Mouse (Mus musculus): ENCODE results near the gene Gm20538. TPM values are rescaled to one million over a fixed set of nuclear protein-coding genes. Genes with fewer than 3 reads are reported as not detected.

The Gm20538 gene
- polyA plus RNA-seq, 1 experiment from 2014 or later, result not detected

- 82% methylated on average over 4 of the region's 4 CpGs for WGBS
- H3K4me1 ChIP-seq, result no peaks in the 10 kb centered on the region
- no peaks in the 10 kb centered on the region for H3K36me3 ChIP-seq
- H3K27me3 ChIP-seq (replicated peaks), result peaks cover 20% of the 10 kb centered on the region
- no peak overlapping the region for H3K4me2 ChIP-seq (replicated peaks)
- no peak overlapping the region for H3K4me3 ChIP-seq
- H3K27ac ChIP-seq, result no peak overlapping the region
- no peak for ATAC-seq (ENCODE audit: low FRiP score, low read depth)
- H3K9me3 ChIP-seq, result no peaks in the 10 kb centered on the region
- H3K9ac ChIP-seq, result no peak overlapping the region
Measured at GRCm38 (mm10) chr19:44502741-44503140, 49.9 kb downstream of the Gm20538 start.

DNA sequence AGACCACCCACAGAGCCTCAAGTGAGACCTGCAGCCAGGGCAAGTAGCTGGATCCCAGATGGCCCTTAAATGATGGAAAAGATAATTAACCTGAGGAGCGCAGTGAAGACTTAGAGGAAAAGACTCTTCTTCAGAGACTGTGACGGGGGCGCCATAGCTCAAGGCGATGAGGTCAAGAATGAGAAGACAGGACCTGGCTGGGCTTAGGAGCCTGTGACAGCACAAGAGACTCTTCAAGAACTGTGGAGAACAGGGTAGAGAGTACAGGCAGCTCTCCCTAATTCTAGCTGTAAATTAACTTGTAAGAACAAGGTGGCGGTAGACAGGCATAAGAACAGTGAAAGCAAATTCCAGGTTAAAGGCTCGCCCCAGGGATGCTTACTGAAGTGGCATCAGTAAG, 50.7 kb downstream of the Gm20538 start:
- no peak for ATAC-seq (ENCODE audit: low FRiP score, low read depth)
- Histone ChIP-seq H3K9ac (no peak overlapping the region), H3K36me3 (no peaks in the 10 kb centered on the region), H3K4me1 (no peaks in the 10 kb centered on the region), H3K4me3 (no peak overlapping the region), H3K27me3 (replicated peaks) (peaks cover 20% of the 10 kb centered on the region), H3K4me2 (replicated peaks) (no peak overlapping the region), H3K27ac (no peak overlapping the region), H3K9me3 (no peaks in the 10 kb centered on the region)
- WGBS, result 81% methylated on average over 6 of the region's 6 CpGs

- Histone ChIP-seq H3K9ac (no peak overlapping the region), H3K27ac (no peak overlapping the region), H3K4me1 (no peaks in the 10 kb centered on the region), H3K27me3 (replicated peaks) (peaks cover 20% of the 10 kb centered on the region; the same call in 1 of the 2 replicates), H3K4me3 (no peak overlapping the region), H3K4me2 (replicated peaks) (no peak overlapping the region), H3K9me3 (no peaks in the 10 kb centered on the region), H3K36me3 (no peaks in the 10 kb centered on the region)
- WGBS, result 39% methylated on average over 5 of the region's 5 CpGs
- ATAC-seq (ENCODE audit: low FRiP score, low read depth), result no peak
Measured at GRCm38 (mm10) chr19:44500240-44500639, 52.4 kb downstream of the Gm20538 start.

GRCm38 (mm10) chr19:44498936-44499335, 53.7 kb downstream of the Gm20538 start:
- no peak for ATAC-seq (ENCODE audit: low FRiP score, low read depth)
- 59% methylated on average over 6 of the region's 6 CpGs for WGBS
- no peak overlapping the region for H3K9ac ChIP-seq
- peaks cover 22% of the 10 kb centered on the region; the same call in 1 of the 2 replicates for H3K27me3 ChIP-seq (replicated peaks)
- no peak overlapping the region for H3K4me3 ChIP-seq
- H3K36me3 ChIP-seq, result no peaks in the 10 kb centered on the region
- H3K9me3 ChIP-seq, result no peaks in the 10 kb centered on the region
- no peak overlapping the region for H3K4me2 ChIP-seq (replicated peaks)
- H3K27ac ChIP-seq, result no peak overlapping the region
- no peaks in the 10 kb centered on the region for H3K4me1 ChIP-seq

DNA sequence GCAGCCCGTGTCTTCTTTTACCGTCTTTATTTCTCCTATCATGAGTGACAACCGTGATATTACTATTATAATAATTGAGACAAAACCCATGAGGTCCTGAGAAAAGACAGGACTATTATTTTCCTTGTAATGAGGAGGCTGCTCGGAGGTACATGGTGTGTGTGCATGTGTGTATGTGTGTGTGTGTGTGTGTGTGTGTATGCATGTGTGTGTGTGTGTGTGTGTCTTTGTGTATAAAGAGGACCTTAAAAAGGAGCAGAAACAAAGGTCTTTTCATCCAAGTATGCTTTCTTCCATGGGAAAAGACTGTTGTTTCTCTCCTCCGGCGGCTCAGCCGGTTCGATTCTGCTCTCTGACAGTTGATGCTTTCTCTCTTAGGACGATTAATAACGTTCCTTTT, 55.7 kb downstream of the Gm20538 start:
- ATAC-seq (ENCODE audit: low FRiP score, low read depth), result no peak
- H3K27me3 ChIP-seq (replicated peaks), result peaks cover 22% of the 10 kb centered on the region; the same call in 1 of the 2 replicates
- no peaks in the 10 kb centered on the region for H3K9me3 ChIP-seq
- H3K36me3 ChIP-seq, result no peaks in the 10 kb centered on the region
- H3K27ac ChIP-seq, result no peak overlapping the region
- H3K4me3 ChIP-seq, result no peak overlapping the region
- no peaks in the 10 kb centered on the region for H3K4me1 ChIP-seq
- H3K4me2 ChIP-seq (replicated peaks), result no peak overlapping the region
- WGBS, result 32% methylated on average over 10 of the region's 10 CpGs
- no peak overlapping the region for H3K9ac ChIP-seq

DNA sequence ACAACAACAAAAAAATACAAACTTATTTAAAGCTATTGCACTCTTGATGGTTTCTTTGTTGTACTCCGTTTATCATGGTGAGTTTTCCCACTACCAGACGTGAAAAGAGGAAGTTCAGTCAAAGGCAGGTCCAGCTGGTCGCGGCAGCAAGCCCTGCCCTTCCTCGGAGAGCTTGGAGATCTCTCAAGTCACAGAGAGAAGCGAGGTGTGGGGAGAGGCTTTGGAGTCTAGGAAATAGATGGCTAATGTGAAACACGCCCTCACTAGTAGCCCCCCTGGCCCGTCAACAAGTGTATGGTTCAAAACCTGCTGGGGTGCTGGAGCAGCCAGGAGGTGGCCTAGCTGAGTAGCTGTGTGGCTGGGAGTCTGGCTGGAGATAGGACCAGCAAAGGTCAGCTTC, 56.1 kb downstream of the Gm20538 start:
- no peaks in the 10 kb centered on the region for H3K4me1 ChIP-seq
- H3K9me3 ChIP-seq, result no peaks in the 10 kb centered on the region
- H3K9ac ChIP-seq, result no peak overlapping the region
- H3K4me3 ChIP-seq, result no peak overlapping the region
- no peak overlapping the region for H3K4me2 ChIP-seq (replicated peaks)
- H3K27ac ChIP-seq, result no peak overlapping the region
- ATAC-seq (ENCODE audit: low FRiP score, low read depth), result no peak
- WGBS, result 43% methylated on average over 8 of the region's 8 CpGs
- no peaks in the 10 kb centered on the region for H3K36me3 ChIP-seq
- H3K27me3 ChIP-seq (replicated peaks), result peaks cover 19% of the 10 kb centered on the region; the same call in 1 of the 2 replicates

Other genes with a start within 250 kb of the Gm20538 start
- 0.05 and 0.08 TPM in 2 replicates for gene Scd4, start 219.7 kb downstream of the Gm20538 start, polyA plus RNA-seq (2016; fragmentation: Nextera tagmentation; extraction: Ambion mirVana)
- gene Scd1, start 145.0 kb downstream of the Gm20538 start, polyA plus RNA-seq (2016; fragmentation: Nextera tagmentation; extraction: Ambion mirVana), result 8.0 and 8.8 TPM in 2 replicates
- gene Wnt8b, start 59.4 kb downstream of the Gm20538 start, polyA plus RNA-seq (2016; fragmentation: Nextera tagmentation; extraction: Ambion mirVana), result 1.5 and 1.9 TPM in 2 replicates
- 0.40 and 0.43 TPM in 2 replicates for gene Sec31b, start 7.0 kb downstream of the Gm20538 start, polyA plus RNA-seq (2016; fragmentation: Nextera tagmentation; extraction: Ambion mirVana)
- 546 TPM in 2 replicates for gene Ndufb8, start 2.6 kb upstream of the Gm20538 start, polyA plus RNA-seq (2016; fragmentation: Nextera tagmentation; extraction: Ambion mirVana)
- 36.2 and 38.0 TPM in 2 replicates for gene Hif1an, start 10.0 kb upstream of the Gm20538 start, polyA plus RNA-seq (2016; fragmentation: Nextera tagmentation; extraction: Ambion mirVana)
- gene Pax2, start 203.2 kb upstream of the Gm20538 start, polyA plus RNA-seq (2016; fragmentation: Nextera tagmentation; extraction: Ambion mirVana), result 21.9 and 23.3 TPM in 2 replicates